Mouse (Mus musculus): ENCODE data around the gene Adipor2. TPM values are rescaled to one million over a fixed set of nuclear protein-coding genes. Genes with fewer than 3 reads are reported as not detected.

Gene Adipor2
- polyA plus RNA-seq, 1 experiment from 2014 or later: 34.5 TPM

DNA sequence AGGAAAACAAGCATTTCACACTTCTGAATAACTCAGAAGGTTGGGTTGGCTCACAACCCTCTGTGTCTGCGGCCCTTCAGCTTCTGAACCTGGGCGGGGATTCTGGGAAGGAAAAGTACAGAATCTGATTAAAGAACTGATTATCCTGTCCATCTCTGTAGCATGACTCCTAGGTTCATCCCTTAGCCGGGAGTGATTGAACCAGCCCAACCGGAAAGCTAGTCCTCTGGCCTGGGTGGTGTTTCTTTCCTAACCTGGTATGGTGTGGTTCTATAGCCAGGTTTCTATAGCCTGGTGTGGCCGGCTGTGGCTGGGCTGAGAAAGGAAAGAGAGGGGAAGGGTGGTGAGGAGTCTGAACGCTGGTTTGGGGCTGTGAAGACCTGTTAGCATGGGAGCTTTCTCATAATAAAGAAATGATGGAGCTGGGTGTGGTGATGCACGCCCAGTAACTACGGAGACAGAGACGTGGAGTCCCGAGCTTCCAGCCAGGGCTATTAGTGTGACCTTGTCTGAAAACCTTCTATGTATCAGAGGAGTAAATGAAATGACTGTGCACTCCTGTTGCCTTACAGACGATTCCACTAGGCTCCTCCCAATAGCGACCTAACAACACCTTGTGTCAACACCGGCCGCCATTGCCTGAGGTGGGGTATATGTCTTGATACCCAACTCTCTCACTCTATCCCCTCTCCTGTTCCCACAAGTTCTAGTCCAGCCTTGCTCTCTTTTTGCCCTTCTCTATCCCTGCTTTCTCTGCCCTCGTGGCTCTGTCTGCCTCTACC, 3.1 kb downstream of the Adipor2 start:
- no peaks in the 10 kb centered on the region for H3K27me3 ChIP-seq (ENCODE audit: control insufficient read depth, insufficient read depth, low read length)
- DNase-seq (ENCODE audit: low spot score) (no peak), ATAC-seq (ENCODE audit: low FRiP score) (no peak)
- H3K4me3 ChIP-seq (ENCODE audit: low read depth, low read length): no peak overlapping the region
- no peak overlapping the region for H3K4me2 ChIP-seq (replicated peaks; ENCODE audit: low read depth, low read length)
- no peaks in the 10 kb centered on the region for H3K9me3 ChIP-seq (ENCODE audit: control insufficient read depth, low read length)
- no peak overlapping the region for H3K27ac ChIP-seq (ENCODE audit: low read depth, low read length)
- 86% methylated on average over 15 of the region's 15 CpGs for WGBS
- no peaks in the 10 kb centered on the region for H3K36me3 ChIP-seq (ENCODE audit: control insufficient read depth, insufficient read depth, low read length)
- H3K9ac ChIP-seq (ENCODE audit: low read depth, low read length): no peak overlapping the region
- peaks cover 5% of the 10 kb centered on the region; the same call in 1 of the 2 replicates for H3K4me1 ChIP-seq (replicated peaks; ENCODE audit: control insufficient read depth, insufficient read depth, low read length)

DNA sequence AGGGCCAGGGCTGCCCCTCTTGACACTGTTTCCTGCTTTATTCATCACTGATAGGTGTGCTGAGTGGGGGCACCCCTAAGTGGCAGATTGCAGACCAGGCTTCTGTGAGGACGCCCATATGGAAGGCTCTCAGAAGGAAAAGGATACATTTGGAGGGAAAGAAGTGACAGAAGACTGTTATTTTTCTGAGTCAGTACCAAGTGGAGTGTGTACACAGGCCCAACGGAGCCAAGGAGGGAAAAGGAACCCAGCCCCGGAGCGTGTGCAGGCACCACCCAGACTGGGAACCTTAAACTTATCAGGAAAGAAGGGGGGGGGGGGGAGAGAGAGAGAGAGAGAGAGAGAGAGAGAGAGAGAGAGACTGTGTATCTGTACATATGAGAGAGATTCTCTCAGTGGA, 4.9 kb downstream of the Adipor2 start:
- Histone ChIP-seq H3K4me3 (ENCODE audit: low read depth, low read length) (no peak overlapping the region), H3K27me3 (ENCODE audit: control insufficient read depth, insufficient read depth, low read length) (no peaks in the 10 kb centered on the region), H3K9ac (ENCODE audit: low read depth, low read length) (no peak overlapping the region), H3K36me3 (ENCODE audit: control insufficient read depth, insufficient read depth, low read length) (no peaks in the 10 kb centered on the region), H3K4me1 (replicated peaks; ENCODE audit: control insufficient read depth, insufficient read depth, low read length) (no peaks in the 10 kb centered on the region), H3K4me2 (replicated peaks; ENCODE audit: low read depth, low read length) (no peak overlapping the region), H3K27ac (ENCODE audit: low read depth, low read length) (no peak overlapping the region), H3K9me3 (ENCODE audit: control insufficient read depth, low read length) (no peaks in the 10 kb centered on the region)
- DNase-seq (ENCODE audit: low spot score) (no peak), ATAC-seq (ENCODE audit: low FRiP score) (no peak)
- WGBS: 92% methylated on average over 4 of the region's 4 CpGs

DNA sequence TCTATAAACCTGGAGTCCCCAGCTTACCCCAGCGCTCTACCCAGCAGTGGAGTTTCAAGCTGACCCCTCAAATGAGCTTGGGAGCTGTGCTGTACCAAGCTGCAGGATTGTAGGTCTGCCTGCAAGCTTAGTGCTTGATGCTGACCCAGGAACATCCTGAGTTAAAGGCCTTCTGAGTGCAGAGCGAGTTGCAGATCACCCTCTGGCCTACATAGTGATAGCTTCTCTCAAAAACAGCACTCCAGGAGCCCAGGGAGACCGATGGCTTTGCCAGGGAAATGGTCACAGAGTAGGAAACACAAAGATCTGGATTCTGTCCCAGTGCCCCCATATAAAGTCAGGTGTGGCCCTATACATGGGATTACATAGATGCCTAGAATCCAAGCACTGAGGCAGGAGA, 6.0 kb downstream of the Adipor2 start:
- H3K27me3 ChIP-seq (ENCODE audit: control insufficient read depth, insufficient read depth, low read length): no peaks in the 10 kb centered on the region
- H3K36me3 ChIP-seq (ENCODE audit: control insufficient read depth, insufficient read depth, low read length): no peaks in the 10 kb centered on the region
- H3K9ac ChIP-seq (ENCODE audit: low read depth, low read length): no peak overlapping the region
- ATAC-seq (ENCODE audit: low FRiP score) (no peak), DNase-seq (ENCODE audit: low spot score) (no peak)
- 87% methylated on average over 3 of the region's 3 CpGs for WGBS
- H3K4me1 ChIP-seq (replicated peaks; ENCODE audit: control insufficient read depth, insufficient read depth, low read length): no peaks in the 10 kb centered on the region
- H3K27ac ChIP-seq (ENCODE audit: low read depth, low read length): no peak overlapping the region
- H3K9me3 ChIP-seq (ENCODE audit: control insufficient read depth, low read length): no peaks in the 10 kb centered on the region
- no peak overlapping the region for H3K4me3 ChIP-seq (ENCODE audit: low read depth, low read length)
- no peak overlapping the region for H3K4me2 ChIP-seq (replicated peaks; ENCODE audit: low read depth, low read length)

DNA sequence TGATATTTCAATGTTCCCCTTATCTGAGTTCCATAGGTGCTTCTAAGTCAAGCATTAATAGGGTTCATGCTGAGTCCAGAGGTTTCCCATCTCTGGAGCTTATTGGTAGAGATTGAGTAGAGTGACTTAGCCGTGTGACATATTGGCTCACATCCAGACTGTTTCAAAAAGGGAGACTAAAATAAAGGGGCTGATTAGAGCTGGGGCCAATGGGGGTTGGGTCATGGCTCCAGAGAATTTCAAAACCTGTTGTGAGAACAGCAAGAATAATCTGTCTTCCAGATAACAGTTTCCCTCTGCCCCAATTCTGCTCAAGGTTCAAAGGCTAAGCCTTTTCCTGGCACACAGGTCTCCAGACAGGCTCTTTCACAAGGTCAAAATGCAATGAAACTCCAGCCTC, 7.7 kb downstream of the Adipor2 start:
- no peak overlapping the region for H3K4me3 ChIP-seq (ENCODE audit: low read depth, low read length)
- H3K27me3 ChIP-seq (ENCODE audit: control insufficient read depth, insufficient read depth, low read length): no peaks in the 10 kb centered on the region
- no peaks in the 10 kb centered on the region for H3K36me3 ChIP-seq (ENCODE audit: control insufficient read depth, insufficient read depth, low read length)
- no peaks in the 10 kb centered on the region for H3K4me1 ChIP-seq (replicated peaks; ENCODE audit: control insufficient read depth, insufficient read depth, low read length)
- WGBS: 81% methylated on average over 1 of the region's 1 CpGs
- H3K9ac ChIP-seq (ENCODE audit: low read depth, low read length): no peak overlapping the region
- DNase-seq (ENCODE audit: low spot score) (no peak), ATAC-seq (ENCODE audit: low FRiP score) (no peak)
- H3K4me2 ChIP-seq (replicated peaks; ENCODE audit: low read depth, low read length): no peak overlapping the region
- H3K27ac ChIP-seq (ENCODE audit: low read depth, low read length): no peak overlapping the region
- no peaks in the 10 kb centered on the region for H3K9me3 ChIP-seq (ENCODE audit: control insufficient read depth, low read length)

DNA sequence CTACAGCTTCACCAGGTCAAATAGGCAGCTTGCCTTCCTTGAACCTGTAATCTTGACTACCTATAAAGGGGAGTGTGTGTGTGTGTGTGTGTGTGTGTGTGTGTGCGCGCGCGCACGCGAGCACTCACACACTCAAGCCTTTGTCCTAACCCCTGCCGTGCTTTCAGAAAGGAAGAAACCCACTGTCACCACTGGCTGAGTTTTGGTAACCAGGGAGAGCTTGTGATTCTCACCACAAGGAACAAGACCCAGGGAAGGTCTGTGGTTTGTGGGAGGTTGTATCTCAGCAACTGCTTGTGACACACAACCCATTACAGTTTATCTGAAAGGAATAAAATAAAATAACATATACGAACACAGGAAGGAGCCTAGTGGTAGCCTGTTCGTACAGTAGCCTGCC, 8.9 kb downstream of the Adipor2 start:
- H3K27ac ChIP-seq (ENCODE audit: low read depth, low read length): no peak overlapping the region
- ATAC-seq (ENCODE audit: low FRiP score): no peak
- no peak overlapping the region for H3K9ac ChIP-seq (ENCODE audit: low read depth, low read length)
- no peaks in the 10 kb centered on the region for H3K4me1 ChIP-seq (replicated peaks; ENCODE audit: control insufficient read depth, insufficient read depth, low read length)
- H3K27me3 ChIP-seq (ENCODE audit: control insufficient read depth, insufficient read depth, low read length): no peaks in the 10 kb centered on the region
- no peak for DNase-seq (ENCODE audit: low spot score)
- no peak overlapping the region for H3K4me2 ChIP-seq (replicated peaks; ENCODE audit: low read depth, low read length)
- 73% methylated on average over 9 of the region's 9 CpGs for WGBS
- H3K4me3 ChIP-seq (ENCODE audit: low read depth, low read length): no peak overlapping the region
- H3K9me3 ChIP-seq (ENCODE audit: control insufficient read depth, low read length): no peaks in the 10 kb centered on the region
- H3K36me3 ChIP-seq (ENCODE audit: control insufficient read depth, insufficient read depth, low read length): no peaks in the 10 kb centered on the region

DNA sequence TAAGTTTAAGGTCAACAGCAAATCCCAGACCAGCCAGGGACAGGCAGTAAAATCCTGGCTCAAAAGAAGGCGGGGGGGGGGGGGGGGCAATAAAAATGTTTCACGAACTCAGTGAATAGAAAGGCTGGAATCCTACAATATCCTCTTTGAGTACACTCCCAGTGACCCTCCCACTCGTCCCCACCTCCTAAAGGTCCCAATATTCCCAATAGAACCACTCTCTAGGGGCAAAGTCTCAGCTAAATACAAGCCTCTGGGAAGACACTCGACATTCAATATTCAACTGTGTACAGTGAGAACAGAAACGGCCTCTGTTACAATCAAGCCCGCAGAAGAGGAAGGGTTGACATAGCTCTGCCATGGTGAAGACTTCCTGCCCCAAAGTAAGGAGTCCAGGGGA, 9.7 kb downstream of the Adipor2 start:
- 77% methylated on average over 6 of the region's 6 CpGs for WGBS
- no peak overlapping the region for H3K4me3 ChIP-seq (ENCODE audit: low read depth, low read length)
- H3K9me3 ChIP-seq (ENCODE audit: control insufficient read depth, low read length): no peaks in the 10 kb centered on the region
- H3K27ac ChIP-seq (ENCODE audit: low read depth, low read length): no peak overlapping the region
- no peaks in the 10 kb centered on the region for H3K36me3 ChIP-seq (ENCODE audit: control insufficient read depth, insufficient read depth, low read length)
- no peak for ATAC-seq (ENCODE audit: low FRiP score)
- no peak overlapping the region for H3K9ac ChIP-seq (ENCODE audit: low read depth, low read length)
- no peaks in the 10 kb centered on the region for H3K27me3 ChIP-seq (ENCODE audit: control insufficient read depth, insufficient read depth, low read length)
- DNase-seq (ENCODE audit: low spot score): no peak
- H3K4me1 ChIP-seq (replicated peaks; ENCODE audit: control insufficient read depth, insufficient read depth, low read length): no peaks in the 10 kb centered on the region
- H3K4me2 ChIP-seq (replicated peaks; ENCODE audit: low read depth, low read length): no peak overlapping the region

DNA sequence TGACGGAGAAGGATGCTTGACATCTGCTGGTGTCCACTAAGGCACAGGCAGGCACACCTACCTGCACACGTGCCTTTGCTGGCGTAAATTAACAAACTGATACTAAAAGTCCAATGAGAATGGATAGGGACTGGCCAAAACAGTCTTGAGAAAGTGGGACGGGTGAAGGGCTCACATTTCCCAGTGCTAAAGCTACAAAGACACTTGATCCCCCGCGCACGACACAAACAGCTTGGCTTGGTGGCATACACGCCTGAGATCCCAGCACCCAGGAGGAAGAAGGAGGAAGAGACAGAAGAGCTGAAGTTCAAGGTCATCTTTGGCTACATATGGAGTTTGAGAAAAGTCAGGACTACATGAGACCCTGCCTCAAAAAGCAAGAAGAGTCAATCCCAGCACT, 11.0 kb downstream of the Adipor2 start:
- WGBS: 82% methylated on average over 8 of the region's 8 CpGs

DNA sequence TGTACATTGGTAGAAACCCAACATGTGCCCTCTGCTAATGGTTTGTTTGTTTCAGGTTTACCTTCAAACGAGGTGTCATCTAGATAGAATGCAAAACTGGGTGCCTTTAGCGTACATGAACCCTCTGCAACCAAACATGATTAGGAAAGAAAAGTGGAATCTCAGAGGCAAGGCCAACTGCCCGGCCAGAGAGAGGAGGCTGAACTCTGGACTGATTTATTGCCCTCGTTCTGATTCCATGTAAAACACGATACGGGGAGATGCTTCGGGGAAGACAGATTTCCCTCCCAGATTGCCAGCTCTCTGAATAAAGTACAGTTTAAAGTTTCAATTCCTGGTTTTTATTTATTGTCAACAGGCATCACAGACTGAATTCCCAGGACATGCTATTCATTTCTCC, 12.2 kb downstream of the Adipor2 start:
- H3K4me1 ChIP-seq (replicated peaks; ENCODE audit: control insufficient read depth, insufficient read depth, low read length): no peaks in the 10 kb centered on the region
- no peaks in the 10 kb centered on the region for H3K9me3 ChIP-seq (ENCODE audit: control insufficient read depth, low read length)
- ATAC-seq (ENCODE audit: low FRiP score): no peak
- no peak overlapping the region for H3K9ac ChIP-seq (ENCODE audit: low read depth, low read length)
- H3K36me3 ChIP-seq (ENCODE audit: control insufficient read depth, insufficient read depth, low read length): no peaks in the 10 kb centered on the region
- H3K27ac ChIP-seq (ENCODE audit: low read depth, low read length): no peak overlapping the region
- H3K27me3 ChIP-seq (ENCODE audit: control insufficient read depth, insufficient read depth, low read length): no peaks in the 10 kb centered on the region
- no peak overlapping the region for H3K4me3 ChIP-seq (ENCODE audit: low read depth, low read length)
- 84% methylated on average over 7 of the region's 7 CpGs for WGBS
- DNase-seq (ENCODE audit: low spot score): no peak
- no peak overlapping the region for H3K4me2 ChIP-seq (replicated peaks; ENCODE audit: low read depth, low read length)

More for the DNA sequence above, 11.0 kb downstream of the Adipor2 start:
- no peak overlapping the region for H3K4me2 ChIP-seq (replicated peaks; ENCODE audit: low read depth, low read length)
- H3K4me3 ChIP-seq (ENCODE audit: low read depth, low read length): no peak overlapping the region
- DNase-seq (ENCODE audit: low spot score): no peak
- no peaks in the 10 kb centered on the region for H3K4me1 ChIP-seq (replicated peaks; ENCODE audit: control insufficient read depth, insufficient read depth, low read length)
- no peaks in the 10 kb centered on the region for H3K36me3 ChIP-seq (ENCODE audit: control insufficient read depth, insufficient read depth, low read length)
- no peak overlapping the region for H3K27ac ChIP-seq (ENCODE audit: low read depth, low read length)
- H3K9ac ChIP-seq (ENCODE audit: low read depth, low read length): no peak overlapping the region
- ATAC-seq (ENCODE audit: low FRiP score): no peak
- H3K27me3 ChIP-seq (ENCODE audit: control insufficient read depth, insufficient read depth, low read length): no peaks in the 10 kb centered on the region
- H3K9me3 ChIP-seq (ENCODE audit: control insufficient read depth, low read length): no peaks in the 10 kb centered on the region

DNA sequence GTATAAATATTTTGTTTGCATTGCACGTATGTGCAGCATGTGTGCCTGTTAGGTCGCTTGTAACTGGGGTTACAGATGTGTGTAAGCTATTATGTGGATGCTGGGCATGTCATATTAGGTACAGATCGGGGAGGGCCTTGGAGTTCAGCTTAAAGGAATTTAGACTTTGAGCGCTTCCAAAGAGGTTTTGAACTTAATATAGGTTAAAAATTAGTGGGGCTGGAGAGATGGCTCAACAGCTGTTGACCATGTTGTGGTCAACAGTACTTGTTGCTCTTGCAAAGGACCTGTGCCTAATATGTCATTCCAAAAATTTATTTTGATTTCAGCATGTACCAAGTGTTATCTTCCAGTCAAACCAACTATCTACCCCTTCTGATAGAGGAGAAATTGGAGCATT, 12.7 kb downstream of the Adipor2 start:
- Histone ChIP-seq H3K27me3 (ENCODE audit: control insufficient read depth, insufficient read depth, low read length) (no peaks in the 10 kb centered on the region), H3K9me3 (ENCODE audit: control insufficient read depth, low read length) (no peaks in the 10 kb centered on the region), H3K27ac (ENCODE audit: low read depth, low read length) (no peak overlapping the region), H3K4me2 (replicated peaks; ENCODE audit: low read depth, low read length) (no peak overlapping the region), H3K9ac (ENCODE audit: low read depth, low read length) (no peak overlapping the region), H3K4me1 (replicated peaks; ENCODE audit: control insufficient read depth, insufficient read depth, low read length) (no peaks in the 10 kb centered on the region), H3K4me3 (ENCODE audit: low read depth, low read length) (no peak overlapping the region), H3K36me3 (ENCODE audit: control insufficient read depth, insufficient read depth, low read length) (no peaks in the 10 kb centered on the region)
- ATAC-seq (ENCODE audit: low FRiP score) (no peak), DNase-seq (ENCODE audit: low spot score) (no peak)
- 91% methylated on average over 4 of the region's 4 CpGs for WGBS

Measured in hindbrain, embryonic 11.5 days (tissue).